Mouse (Mus musculus): Measurements from ENCODE around the gene Pank4.

- TF ChIP-seq CTCF (IDR thresholded peaks at IDR 0.05; ENCODE audit: control insufficient read depth, insufficient read depth, insufficient read length) (no peak), MYOD1 (IDR thresholded peaks at IDR 0.05; ENCODE audit: control insufficient read depth, insufficient read length, low read depth) (no peak), USF1 (IDR thresholded peaks at IDR 0.05; ENCODE audit: low read depth) (no peak), MYOG (IDR thresholded peaks at IDR 0.05; ENCODE audit: control insufficient read depth, extremely low read depth, insufficient read length) (no peak), MAX (IDR thresholded peaks at IDR 0.05) (no peak), CEBPB (IDR thresholded peaks at IDR 0.05; ENCODE audit: low read depth) (no peak), FOSL1 (IDR thresholded peaks at IDR 0.05; ENCODE audit: insufficient read depth, low read length, poor library complexity, severe bottlenecking) (no peak)
Measured at GRCm38 (mm10) chr4:154981530-154981929, 17.6 kb downstream of the Pank4 start.
